Mouse (Mus musculus) megakaryocyte-erythroid progenitor cell, adult 5-6 weeks (primary cell): ENCODE measurements at regions not wholly inside any gene's neighbourhood (a gene's known extent, or its start where the extent isn't known, plus 50 kb on each side); places are given as distances from the start of the nearest gene placed in this dataset.
A peak's percentile ranks its signal among the peaks of the same experiment; 100 is the strongest.

ENCODE experiments used
- ATAC-seq: replicated peaks from 2 replicates; pipeline ENCODE4 v1.8.0; 2016; ENCODE audit warnings: mild to moderate bottlenecking, inconsistent platforms; ENCODE audit not compliant: severe bottlenecking, poor library complexity, low FRiP score, low TSS enrichment

- ATAC-seq, result no peak
Observed at GRCm38 (mm10) chr3:144378524-144379225, 173.7 kb upstream of the Lmo4 start.

- no peak for ATAC-seq
Observed at GRCm38 (mm10) chr3:144377626-144378523, 172.9 kb upstream of the Lmo4 start.

- no peak for ATAC-seq
Observed at GRCm38 (mm10) chr3:144376463-144377402, 171.7 kb upstream of the Lmo4 start.

- ATAC-seq, result peak; percentile 48; the same call in 1 of the 2 replicates
Observed at GRCm38 (mm10) chr3:144375725-144376412, 170.8 kb upstream of the Lmo4 start.

- no peak; the same call in 1 of the 2 replicates for ATAC-seq
Observed at GRCm38 (mm10) chr3:144368300-144368699, 163.3 kb upstream of the Lmo4 start.

GRCm38 (mm10) chr3:144367766-144368116 lies 162.7 kb upstream of the Lmo4 start:
- ATAC-seq, result 0 out of 2 replicates have a peak, but pooled peaks have one; percentile 9

GRCm38 (mm10) chr3:144366976-144367765 lies 162.2 kb upstream of the Lmo4 start:
- peak; percentile 38; the same call in 1 of the 2 replicates for ATAC-seq

GRCm38 (mm10) chr3:144365894-144366293 lies 160.9 kb upstream of the Lmo4 start:
- no peak for ATAC-seq

GRCm38 (mm10) chr3:144362472-144362871 lies 157.5 kb upstream of the Lmo4 start:
- ATAC-seq, result peak; percentile 82

- no peak for ATAC-seq
Observed at GRCm38 (mm10) chr3:144361203-144361978, 156.4 kb upstream of the Lmo4 start.

GRCm38 (mm10) chr3:144356948-144357295 lies 151.9 kb upstream of the Lmo4 start:
- no peak for ATAC-seq

GRCm38 (mm10) chr3:144356103-144356947 lies 151.3 kb upstream of the Lmo4 start:
- peak; percentile 72 for ATAC-seq

GRCm38 (mm10) chr3:144352559-144352958 lies 147.5 kb upstream of the Lmo4 start:
- no peak for ATAC-seq

GRCm38 (mm10) chr3:144348431-144348830 lies 143.4 kb upstream of the Lmo4 start:
- ATAC-seq, result no peak

GRCm38 (mm10) chr3:144335237-144335636 lies 130.2 kb upstream of the Lmo4 start:
- no peak for ATAC-seq

GRCm38 (mm10) chr3:144334201-144334600 lies 129.2 kb upstream of the Lmo4 start:
- no peak for ATAC-seq

GRCm38 (mm10) chr3:144332353-144332752 lies 127.3 kb upstream of the Lmo4 start:
- no peak for ATAC-seq
